Mouse (Mus musculus): ENCODE measurements around the gene Gorab. TPM values are rescaled to one million over a fixed set of nuclear protein-coding genes. Genes with fewer than 3 reads are reported as not detected.

Gene Gorab
- total and polyA plus RNA-seq, 3 experiments: 2.9 to 5.9 (median 5.8) TPM

DNA sequence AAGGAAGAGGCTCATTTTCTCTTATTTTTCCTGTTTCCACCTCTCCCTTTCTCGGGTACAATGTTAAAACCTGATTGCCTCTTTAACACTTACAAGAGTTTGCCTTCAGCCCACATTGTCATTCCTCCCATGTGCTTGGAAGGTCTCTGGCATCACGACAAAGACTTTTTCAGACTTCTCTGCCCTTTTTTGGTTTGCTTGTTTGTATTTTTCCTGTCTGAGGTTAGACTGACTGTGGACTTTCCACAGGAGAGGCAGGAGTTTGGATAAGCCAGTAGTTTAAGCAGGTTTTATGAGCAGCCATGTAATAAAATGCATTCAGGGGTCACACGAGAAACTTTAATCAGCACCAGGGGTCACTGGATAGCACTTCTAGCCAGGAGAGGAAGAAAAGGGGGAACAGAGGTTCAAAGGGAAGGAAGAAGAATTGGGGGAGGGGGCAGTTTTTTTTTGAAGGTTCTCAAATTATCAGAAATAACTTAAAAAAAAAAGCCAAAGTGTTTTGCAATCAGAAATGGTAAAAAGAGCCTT, 47.8 kb downstream of the Gorab start:
- Histone ChIP-seq H3K79me2 (replicated peaks; ENCODE audit: control insufficient read depth, extremely low read depth, insufficient read depth, poor library complexity, severe bottlenecking) (no peaks in the 10 kb centered on the region), H3K27ac (ENCODE audit: insufficient read depth, low read depth) (no peak overlapping the region), H3K4me1 (ENCODE audit: control insufficient read depth in 1 of 2, insufficient read depth in 2 of 2) (no peaks in the 10 kb centered on the region), H3K4me3 (replicated peaks in 1 of 3; ENCODE audit: low read depth in 2 of 3, low read length in 2 of 3, poor library complexity in 1 of 3) (no peak overlapping the region), H3K9me3 (replicated peaks; ENCODE audit: low read length) (no peaks in the 10 kb centered on the region), H3K36me3 (replicated peaks in 1 of 2; ENCODE audit: control insufficient read depth in 1 of 2, insufficient read depth in 1 of 2, low read length in 1 of 2) (no peaks in the 10 kb centered on the region), H3K27me3 (replicated peaks) (no peaks in the 10 kb centered on the region), H3K4me2 (ENCODE audit: insufficient read depth, low read depth, poor library complexity, severe bottlenecking) (no peak overlapping the region), H3K9ac (ENCODE audit: insufficient read depth, low read depth) (no peak overlapping the region)
- TF ChIP-seq POLR2A (IDR thresholded peaks at IDR 0.05; ENCODE audit: low read depth, low read length) (no peak), E2F4 (IDR thresholded peaks at IDR 0.05; ENCODE audit: insufficient replicate concordance, low read depth, low read length) (no peak), JUN (IDR thresholded peaks at IDR 0.05; ENCODE audit: insufficient read depth, low read depth, low read length) (no peak), NELFE (IDR thresholded peaks at IDR 0.05; ENCODE audit: low read depth, low read length) (no peak), EP300 (IDR thresholded peaks at IDR 0.05; ENCODE audit: low read length) (no peak), CHD2 (IDR thresholded peaks at IDR 0.05; ENCODE audit: low read length) (no peak), USF1 (IDR thresholded peaks at IDR 0.05; ENCODE audit: low read depth, low read length) (no peak), MAZ (IDR thresholded peaks at IDR 0.05; ENCODE audit: low read depth, low read length) (no peak), SMC3 (IDR thresholded peaks at IDR 0.05; ENCODE audit: low read depth, low read length) (no peak), BHLHE40 (IDR thresholded peaks at IDR 0.05; ENCODE audit: low read depth, low read length) (no peak)
- in situ Hi-C loops (cut with MboI; ENCODE audit: low pct_ligation_motif_present, low pct_unique_long_range_greater_than_20kb, low sequenced_read_pairs): no loop called here
- dilution Hi-C loops (cut with MboI; ENCODE audit: extremely low pct_ligation_motif_present, extremely low pct_unique_long_range_greater_than_20kb, low sequenced_read_pairs): no loop called here
- no peak for DNase-seq (ENCODE audit: extremely low read depth)

DNA sequence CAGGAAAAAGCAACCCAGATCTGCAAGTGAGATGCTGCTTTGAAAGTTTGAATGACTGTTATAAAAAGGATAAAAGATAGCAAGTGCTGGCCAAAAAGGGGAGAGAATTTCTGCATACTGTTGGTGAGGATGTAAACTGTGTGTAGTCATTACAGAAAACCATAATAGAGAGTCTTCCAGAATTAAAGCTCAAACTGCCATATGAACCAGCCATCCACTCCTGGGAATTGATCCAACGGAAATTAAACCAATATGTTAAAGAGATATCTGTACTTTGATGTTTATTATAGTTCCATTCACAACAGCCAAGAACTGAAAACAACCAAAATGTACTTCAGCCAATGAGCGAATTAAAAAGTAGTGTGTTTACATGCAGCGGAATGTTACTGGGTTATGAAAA, 52.5 kb downstream of the Gorab start:
- H3K27ac ChIP-seq (ENCODE audit: insufficient read depth, low read depth): no peak overlapping the region
- H3K79me2 ChIP-seq (replicated peaks; ENCODE audit: control insufficient read depth, extremely low read depth, insufficient read depth, poor library complexity, severe bottlenecking): no peaks in the 10 kb centered on the region
- TF ChIP-seq MAZ (IDR thresholded peaks at IDR 0.05; ENCODE audit: low read depth, low read length): no peak
- no peak for TF ChIP-seq SMC3 (IDR thresholded peaks at IDR 0.05; ENCODE audit: low read depth, low read length)
- TF ChIP-seq NRF1 (IDR thresholded peaks at IDR 0.05; ENCODE audit: low read depth, low read length): no peak
- no peak for TF ChIP-seq ETS1 (conservative IDR thresholded peaks at IDR 0.05; ENCODE audit: low read depth, low read length)
- no peak for TF ChIP-seq RCOR1 (conservative IDR thresholded peaks at IDR 0.05; ENCODE audit: low read depth, low read length)
- in situ Hi-C loops (cut with MboI; ENCODE audit: low pct_ligation_motif_present, low pct_unique_long_range_greater_than_20kb, low sequenced_read_pairs): no loop called here
- H3K36me3 ChIP-seq (replicated peaks in 1 of 2; ENCODE audit: control insufficient read depth in 1 of 2, insufficient read depth in 1 of 2, low read length in 1 of 2): no peaks in the 10 kb centered on the region
- H3K4me3 ChIP-seq (replicated peaks in 1 of 3; ENCODE audit: low read depth in 2 of 3, low read length in 2 of 3, poor library complexity in 1 of 3): no peak overlapping the region
- dilution Hi-C loops (cut with MboI; ENCODE audit: extremely low pct_ligation_motif_present, extremely low pct_unique_long_range_greater_than_20kb, low sequenced_read_pairs): no loop called here
- H3K27me3 ChIP-seq (replicated peaks): no peaks in the 10 kb centered on the region
- no peaks in the 10 kb centered on the region for H3K4me1 ChIP-seq (ENCODE audit: control insufficient read depth in 1 of 2, insufficient read depth in 2 of 2)
- H3K4me2 ChIP-seq (ENCODE audit: insufficient read depth, low read depth, poor library complexity, severe bottlenecking): no peak overlapping the region
- DNase-seq (ENCODE audit: extremely low read depth): no peak
- H3K9ac ChIP-seq (ENCODE audit: insufficient read depth, low read depth): no peak overlapping the region
- H3K9me3 ChIP-seq (replicated peaks; ENCODE audit: low read length): no peaks in the 10 kb centered on the region

DNA sequence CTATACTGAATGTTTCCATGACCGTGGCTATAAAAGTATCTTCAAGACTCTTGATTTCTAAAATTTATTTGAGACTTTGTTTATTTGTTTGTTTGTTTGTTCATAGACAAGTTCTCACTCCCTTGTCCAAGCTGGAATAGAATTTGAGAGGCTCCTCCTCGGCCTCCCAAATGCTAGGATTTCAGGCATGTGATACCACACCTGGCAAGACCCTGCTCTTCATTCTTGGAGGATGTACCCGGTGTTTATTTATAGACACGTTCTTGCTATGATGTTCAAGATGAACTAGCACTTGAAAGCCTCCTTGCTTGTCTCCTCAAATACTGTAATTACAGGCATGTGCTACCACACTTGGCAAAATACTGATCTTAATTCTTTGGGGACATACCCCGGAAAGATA, 57.9 kb downstream of the Gorab start:
- Histone ChIP-seq H3K36me3 (replicated peaks in 1 of 2; ENCODE audit: control insufficient read depth in 1 of 2, insufficient read depth in 1 of 2, low read length in 1 of 2) (no peaks in the 10 kb centered on the region), H3K4me1 (ENCODE audit: control insufficient read depth in 1 of 2, insufficient read depth in 2 of 2) (no peaks in the 10 kb centered on the region), H3K79me2 (replicated peaks; ENCODE audit: control insufficient read depth, extremely low read depth, insufficient read depth, poor library complexity, severe bottlenecking) (no peaks in the 10 kb centered on the region), H3K27ac (ENCODE audit: insufficient read depth, low read depth) (no peak overlapping the region), H3K4me2 (ENCODE audit: insufficient read depth, low read depth, poor library complexity, severe bottlenecking) (no peak overlapping the region), H3K9ac (ENCODE audit: insufficient read depth, low read depth) (no peak overlapping the region), H3K4me3 (replicated peaks in 1 of 3; ENCODE audit: low read depth in 2 of 3, low read length in 2 of 3, poor library complexity in 1 of 3) (no peak overlapping the region), H3K27me3 (replicated peaks) (no peaks in the 10 kb centered on the region), H3K9me3 (replicated peaks; ENCODE audit: low read length) (no peaks in the 10 kb centered on the region)
- TF ChIP-seq SMC3 (IDR thresholded peaks at IDR 0.05; ENCODE audit: low read depth, low read length) (no peak), ETS1 (conservative IDR thresholded peaks at IDR 0.05; ENCODE audit: low read depth, low read length) (no peak), POLR2A (IDR thresholded peaks at IDR 0.05; ENCODE audit: low read depth, low read length) (no peak), TCF12 (IDR thresholded peaks at IDR 0.05; ENCODE audit: low read depth, low read length) (no peak), USF2 (conservative IDR thresholded peaks at IDR 0.05; ENCODE audit: low read depth, low read length) (no peak), MYC (IDR thresholded peaks at IDR 0.05; ENCODE audit: low read depth, low read length) (no peak), BHLHE40 (IDR thresholded peaks at IDR 0.05; ENCODE audit: low read depth, low read length) (no peak), TBP (conservative IDR thresholded peaks at IDR 0.05; ENCODE audit: low read depth, low read length) (no peak), ELF1 (IDR thresholded peaks at IDR 0.05; ENCODE audit: low read depth, low read length) (no peak), MAZ (IDR thresholded peaks at IDR 0.05; ENCODE audit: low read depth, low read length) (no peak), CHD2 (IDR thresholded peaks at IDR 0.05; ENCODE audit: low read length) (no peak), ZNF384 (IDR thresholded peaks at IDR 0.05; ENCODE audit: low read depth, low read length) (no peak), SIN3A (IDR thresholded peaks at IDR 0.05; ENCODE audit: low read length) (no peak), IRF4 (IDR thresholded peaks at IDR 0.05; ENCODE audit: low read depth, low read length) (no peak), JUN (IDR thresholded peaks at IDR 0.05; ENCODE audit: insufficient read depth, low read depth, low read length) (no peak)
- DNase-seq (ENCODE audit: extremely low read depth): no peak
- dilution Hi-C loops (cut with MboI; ENCODE audit: extremely low pct_ligation_motif_present, extremely low pct_unique_long_range_greater_than_20kb, low sequenced_read_pairs): no loop called here
- in situ Hi-C loops (cut with MboI; ENCODE audit: low pct_ligation_motif_present, low pct_unique_long_range_greater_than_20kb, low sequenced_read_pairs): no loop called here
